Comparison of ENCODE assay signal across 7 mouse cellular contexts in genomic region chr12:31498936-31499313, GRCm38 (mm10). TPM values are rescaled to one million over a fixed set of nuclear protein-coding genes. Genes with fewer than 3 reads are reported as not detected.
DNase-seq lines count a peak whose midpoint lies in the region; ATAC-seq and TF ChIP-seq lines count a peak whose summit lies in the region.

No protein-coding gene starts in this region.

- WGBS in liver, embryonic 11.5 days, result 1% methylated on average over 25 of the region's 25 CpGs
- under 1% methylated on average over 25 of the region's 25 CpGs for WGBS in neural tube, embryonic 15.5 days

- H3K27me3 ChIP-seq in testis, adult 2 months (ENCODE audit: control insufficient read depth, insufficient read depth, low read length), result no peaks in the 10 kb centered on the region
- H3K27me3 ChIP-seq in liver, embryonic 11.5 days (replicated peaks; ENCODE audit: control insufficient read depth, insufficient read depth, low read length), result no peaks in the 10 kb centered on the region
- H3K27me3 ChIP-seq in neural tube, embryonic 15.5 days (replicated peaks), result no peaks in the 10 kb centered on the region

- peak overlapping the region; percentile 97 for H3K27ac ChIP-seq in testis, adult 2 months (ENCODE audit: control insufficient read depth, insufficient read depth, low read depth, low read length)
- H3K27ac ChIP-seq in liver, embryonic 11.5 days (ENCODE audit: low read depth, low read length), result peak overlapping the region; percentile 85
- peak overlapping the region; percentile 97 for H3K27ac ChIP-seq in neural tube, embryonic 15.5 days (replicated peaks)

- peaks cover 4% of the 10 kb centered on the region for H3K36me3 ChIP-seq in testis, adult 2 months (ENCODE audit: control insufficient read depth, insufficient read depth, low read length)
- H3K36me3 ChIP-seq in liver, embryonic 11.5 days (ENCODE audit: control insufficient read depth, insufficient read depth, low read length), result no peaks in the 10 kb centered on the region; the same call in 1 of the 2 replicates
- peaks cover 5% of the 10 kb centered on the region for H3K36me3 ChIP-seq in neural tube, embryonic 15.5 days

- peaks cover 4% of the 10 kb centered on the region; the same call in 1 of the 2 replicates for H3K4me1 ChIP-seq in testis, adult 2 months (ENCODE audit: control insufficient read depth, insufficient read depth, low read length)
- H3K4me1 ChIP-seq in liver, embryonic 11.5 days (replicated peaks; ENCODE audit: control insufficient read depth, insufficient read depth, low read length), result peaks cover 10% of the 10 kb centered on the region
- peaks cover 20% of the 10 kb centered on the region for H3K4me1 ChIP-seq in neural tube, embryonic 15.5 days

- TF ChIP-seq POLR2A in testis, adult 2 months (IDR thresholded peaks at IDR 0.05; ENCODE audit: control insufficient read depth, low read depth, low read length), result no peak

- TF ChIP-seq CTCF in testis, adult 2 months (IDR thresholded peaks at IDR 0.05; ENCODE audit: control insufficient read depth, insufficient read depth, insufficient replicate concordance, low read depth, low read length), result no peak

- ATAC-seq in erythroid progenitor cell, adult 5-6 weeks (replicated peaks; ENCODE audit: low FRiP score, poor library complexity, severe bottlenecking), result peak; percentile 55
- ATAC-seq in liver, embryonic 11.5 days (replicated peaks; ENCODE audit: low FRiP score), result no peak
- peak; percentile 12; the same call in 1 of the 2 replicates for ATAC-seq in neural tube, embryonic 15.5 days (ENCODE audit: low FRiP score)

- no peaks in the 10 kb centered on the region for H3K9me3 ChIP-seq in liver, embryonic 11.5 days (ENCODE audit: control insufficient read depth, low read length)
- H3K9me3 ChIP-seq in neural tube, embryonic 15.5 days (replicated peaks), result no peaks in the 10 kb centered on the region

- peak overlapping the region; percentile 95 for H3K4me3 ChIP-seq in testis, adult 2 months (ENCODE audit: control insufficient read depth, low read depth, low read length)
- peak overlapping the region; percentile 97 for H3K4me3 ChIP-seq in liver, embryonic 11.5 days (ENCODE audit: low read depth, low read length)
- peak overlapping the region; percentile 69 for H3K4me3 ChIP-seq in neural tube, embryonic 15.5 days (replicated peaks)

- DNase-seq in testis, postnatal 14 days (ENCODE audit: low spot score), result no peak
- no peak for DNase-seq in liver, embryonic 11.5 days (ENCODE audit: low spot score)
- no peak for DNase-seq in right cerebral cortex, adult 2 months (ENCODE audit: low spot score in 2 of 2)
- DNase-seq in embryo, embryonic 10.5 days (ENCODE audit: low spot score), result no peak

- H3K4me2 ChIP-seq in liver, embryonic 11.5 days, result peak overlapping the region; percentile 92
- peak overlapping the region; percentile 78 for H3K4me2 ChIP-seq in neural tube, embryonic 15.5 days

- peak overlapping the region; percentile 90 for H3K9ac ChIP-seq in liver, embryonic 11.5 days (ENCODE audit: low read depth, low read length)
- H3K9ac ChIP-seq in neural tube, embryonic 15.5 days (replicated peaks), result peak overlapping the region; percentile 71

RNA-seq across cellular contexts. Expression of gene Cbll1, which starts 0.5 kb away (rescaled TPM):
- 17.6 and 19.2 TPM in 2 replicates for polyA plus RNA-seq in testis, adult 2 months (2012; rRNA removed)
- 9.6 and 22.3 TPM in 2 replicates for total RNA-seq in erythroid progenitor cell, adult 5-6 weeks (2015; ENCODE audit: low replicate concordance)
- 2.0 and 4.6 TPM in 2 replicates for total RNA-seq in erythroid progenitor cell, adult 5-6 weeks (2017; ENCODE audit: low replicate concordance)
- polyA plus RNA-seq in liver, embryonic 11.5 days (2014; fragmentation: Nextera tagmentation; extraction: Ambion mirVana), result 18.1 and 21.0 TPM in 2 replicates
- 13.2 and 16.5 TPM in 2 replicates for polyA plus RNA-seq in neural tube, embryonic 15.5 days (2015; fragmentation: Nextera tagmentation; extraction: Ambion mirVana)
